Mouse (Mus musculus) layer of hippocampus, adult 8-10 months (tissue): ENCODE measurements at regions not wholly inside any gene's neighbourhood (a gene's known extent, or its start where the extent isn't known, plus 50 kb on each side); places are given as distances from the start of the nearest gene placed in this dataset.

ENCODE experiments used
- DNase-seq, 2 experiments: peaks; one replicate each; pipeline ENCODE4 v3.0.0; 2022; ENCODE audit warnings: low spot score in 2 of 2

- no peak for DNase-seq
Measured at GRCm38 (mm10) chr1:101113266-101113849, 1340.8 kb downstream of the Cntnap5b start.

- DNase-seq, result peak; percentile 70 to 73
Measured at GRCm38 (mm10) chr1:101122091-101122825, 1349.7 kb downstream of the Cntnap5b start.

DNA sequence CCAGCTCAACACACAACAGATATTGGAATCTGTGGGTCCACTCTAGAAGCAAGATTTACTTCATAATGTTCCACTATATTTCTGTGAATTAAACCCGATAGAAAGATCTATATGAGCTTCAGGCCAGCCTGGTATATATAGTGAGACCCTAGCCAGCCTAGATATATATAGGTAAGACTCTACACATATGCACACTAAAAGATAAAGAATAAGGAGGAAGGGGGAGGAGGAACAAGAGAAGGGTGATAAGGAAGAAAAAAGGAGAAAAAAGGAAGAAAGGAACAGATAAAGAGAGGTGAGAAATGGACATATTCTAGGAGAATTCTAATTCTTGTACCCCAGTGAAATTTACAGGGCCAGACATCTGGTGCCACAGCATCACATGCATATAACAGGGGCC is 1354.7 kb downstream of the Cntnap5b start:
- no peak for DNase-seq

DNA sequence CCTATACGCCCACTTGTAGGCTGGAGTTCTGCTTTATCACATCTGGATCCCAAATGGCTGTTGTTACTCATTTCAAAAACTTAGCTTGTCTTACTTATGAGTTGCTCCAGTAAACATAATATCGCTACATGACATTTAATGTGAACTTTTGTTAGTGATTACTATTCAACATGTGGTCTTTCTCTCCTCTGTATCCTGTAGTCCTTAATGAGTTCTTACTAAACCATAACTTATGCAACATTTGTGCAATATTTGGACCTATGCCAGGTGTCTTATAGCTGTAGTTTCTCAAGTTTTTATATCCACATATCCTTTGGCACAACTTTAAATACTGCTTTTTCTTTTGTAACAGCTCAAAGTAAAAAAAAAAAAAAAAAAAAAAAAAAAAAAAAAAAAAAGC is 1394.1 kb downstream of the Cntnap5b start:
- DNase-seq, result no peak
